Mouse (Mus musculus): ENCODE results near the gene Zfp366.

The Zfp366 gene

DNA sequence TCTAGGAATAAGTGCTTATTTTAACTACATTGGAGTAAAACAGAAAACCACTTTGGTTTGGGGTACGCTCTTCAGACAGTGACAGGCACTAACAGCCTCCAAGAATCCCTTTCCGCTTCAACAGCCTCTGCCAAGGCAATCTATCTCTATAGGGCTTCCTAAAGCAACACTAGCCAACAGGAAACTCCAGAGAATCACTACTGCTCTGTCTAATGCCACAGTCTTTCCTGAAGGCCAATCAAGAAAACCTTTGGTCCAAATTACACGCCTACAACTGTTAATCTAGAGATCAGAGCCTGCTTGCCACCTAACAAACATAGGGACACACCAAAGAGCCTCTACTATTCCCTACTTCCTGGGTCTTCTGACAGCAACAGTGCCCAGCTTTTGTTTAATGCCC is 42.2 kb downstream of the Zfp366 start:
- DNase-seq (ENCODE audit: low read depth, low spot score): no peak

DNA sequence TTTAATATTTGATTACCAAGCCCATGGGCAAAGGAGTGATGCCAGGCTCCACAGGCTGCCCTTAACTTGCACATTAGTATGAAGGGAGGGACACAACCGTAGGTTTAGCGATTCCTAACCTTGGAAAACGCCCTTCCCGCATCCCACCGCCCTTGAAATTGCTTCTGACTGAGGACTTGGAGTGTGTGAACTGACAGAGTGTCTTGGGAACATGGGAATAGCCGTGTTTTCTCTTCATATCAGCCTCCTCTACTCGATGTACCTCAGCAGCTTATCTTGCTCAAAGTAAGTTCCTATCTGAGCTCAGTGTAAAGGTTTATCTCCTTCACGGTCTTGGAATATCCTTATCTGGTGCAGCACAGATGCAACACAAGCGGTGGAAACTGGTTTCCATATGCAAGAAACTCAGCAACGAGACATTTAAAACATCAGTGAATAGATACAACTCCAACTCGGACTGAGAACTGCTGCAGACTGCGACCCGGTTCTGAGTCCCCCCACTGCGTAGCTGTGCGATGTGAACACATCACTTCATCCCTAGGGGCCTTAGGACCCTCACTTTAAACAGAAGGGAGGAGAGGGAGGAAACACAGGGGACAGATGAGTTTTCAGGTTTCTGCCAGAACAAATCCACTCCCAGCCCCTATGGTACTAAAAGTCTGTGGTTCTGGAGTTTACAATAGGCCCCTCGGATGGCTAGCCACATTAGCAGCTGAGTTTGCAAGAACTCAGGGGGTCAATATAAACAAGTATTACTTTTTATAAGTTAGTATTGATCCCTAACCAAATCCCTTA is 43.0 kb downstream of the Zfp366 start:
- DNase-seq (ENCODE audit: low read depth, low spot score): no peak

DNA sequence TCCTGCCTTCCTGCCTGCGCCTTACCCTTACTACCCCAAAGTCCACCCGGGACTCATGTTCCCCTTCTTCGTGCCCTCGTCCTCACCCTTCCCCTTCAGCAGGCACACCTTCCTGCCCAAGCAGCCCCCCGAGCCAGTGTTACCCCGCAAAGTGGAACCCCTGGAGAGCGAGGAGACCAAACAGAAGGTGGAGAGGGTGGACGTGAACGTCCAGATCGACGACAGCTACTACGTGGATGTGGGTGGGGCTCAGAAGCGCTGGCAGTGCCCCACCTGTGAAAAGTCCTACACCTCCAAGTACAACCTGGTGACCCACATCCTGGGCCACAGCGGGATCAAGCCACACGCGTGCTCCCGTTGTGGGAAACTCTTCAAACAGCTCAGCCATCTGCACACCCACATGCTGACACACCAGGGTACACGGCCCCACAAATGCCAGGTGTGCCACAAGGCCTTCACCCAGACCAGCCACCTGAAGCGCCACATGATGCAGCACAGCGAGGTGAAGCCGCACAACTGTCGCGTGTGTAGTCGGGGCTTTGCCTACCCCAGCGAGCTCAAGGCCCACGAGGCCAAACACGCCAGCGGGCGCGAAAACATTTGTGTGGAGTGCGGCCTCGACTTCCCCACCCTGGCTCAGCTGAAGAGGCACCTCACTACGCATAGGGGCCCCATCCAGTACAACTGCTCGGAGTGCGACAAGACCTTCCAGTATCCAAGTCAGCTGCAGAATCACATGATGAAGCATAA is 44.4 kb downstream of the Zfp366 start:
- DNase-seq (ENCODE audit: low read depth, low spot score): no peak

DNA sequence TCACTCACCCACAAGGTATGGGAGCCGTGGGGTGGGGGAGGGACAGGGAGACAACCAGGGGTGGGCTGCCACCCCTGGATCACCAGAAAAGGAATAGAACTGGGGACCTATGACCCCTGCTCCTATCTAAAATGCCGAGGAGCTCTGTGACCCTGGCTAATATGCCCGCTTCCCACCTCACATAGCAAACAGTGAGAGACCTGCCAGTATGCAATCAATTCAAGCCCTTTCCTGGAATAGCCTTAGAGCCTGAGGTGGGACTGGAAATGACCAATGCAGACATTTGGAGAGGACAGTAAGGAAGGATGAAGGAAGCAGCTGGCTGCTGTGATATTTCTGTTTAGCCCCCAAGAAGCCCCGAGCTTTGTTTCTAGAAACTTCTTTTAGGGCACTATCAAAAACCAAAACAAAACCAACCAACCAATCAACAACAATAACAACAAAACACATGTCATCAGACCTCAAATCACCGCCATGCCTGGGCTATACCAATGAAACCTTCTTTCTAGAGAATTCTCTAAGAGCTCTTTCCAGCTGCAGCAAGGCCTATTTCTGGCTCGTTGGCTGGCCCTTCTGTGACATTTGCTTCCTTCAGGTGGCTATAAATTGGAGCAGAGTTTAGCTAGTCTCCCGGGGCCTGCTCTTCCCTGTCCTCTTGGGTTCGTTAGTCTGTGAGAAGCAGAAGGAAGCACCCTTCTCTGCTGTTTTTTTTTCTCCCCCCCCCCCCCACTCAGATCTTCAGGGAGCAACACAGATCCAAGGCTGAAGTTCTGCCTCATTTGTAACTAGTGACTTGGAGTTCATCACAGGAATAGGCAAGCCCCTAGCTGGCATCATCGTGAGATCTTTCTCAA is 45.2 kb downstream of the Zfp366 start:
- DNase-seq (ENCODE audit: low read depth, low spot score): no peak

DNA sequence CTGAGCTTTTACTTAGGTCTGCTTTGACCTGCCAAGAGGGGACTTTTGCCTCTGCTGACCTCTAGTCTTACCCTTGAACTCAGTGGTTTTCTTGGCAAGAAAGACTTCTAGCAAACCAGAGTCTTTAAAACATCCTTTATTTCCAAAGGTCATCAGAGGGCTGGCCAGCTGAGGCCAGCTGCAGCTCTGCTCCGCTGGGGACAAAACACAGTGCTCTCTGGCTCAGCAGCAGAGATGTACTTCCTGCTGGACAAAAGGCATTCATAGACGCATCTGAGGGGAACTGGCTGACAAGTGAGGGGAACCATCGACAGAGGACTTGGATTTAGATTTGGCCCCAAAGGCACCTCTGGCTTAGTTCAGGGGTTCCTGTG is 45.9 kb downstream of the Zfp366 start:
- DNase-seq (ENCODE audit: low read depth, low spot score): peak; percentile 61

DNA sequence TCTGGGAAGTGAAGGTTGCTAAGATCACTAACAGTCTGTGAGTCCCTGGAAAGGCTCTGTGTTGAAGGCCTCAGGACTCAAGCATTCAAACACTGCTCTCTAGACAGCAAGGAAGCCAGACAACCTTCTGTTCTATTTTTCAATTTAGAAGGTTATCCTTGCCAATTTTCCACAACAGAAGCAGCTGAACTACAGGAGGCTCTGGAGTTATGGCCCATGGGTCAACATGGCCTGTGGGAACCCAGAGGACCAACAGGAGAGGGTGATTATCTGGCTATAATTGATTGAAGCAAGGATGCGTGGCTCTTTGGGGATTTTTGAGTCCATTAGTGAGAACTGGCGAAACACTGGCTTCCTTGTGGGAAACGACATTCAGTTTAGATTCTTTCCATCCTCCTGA is 48.7 kb downstream of the Zfp366 start:
- no peak for DNase-seq (ENCODE audit: low read depth, low spot score)

DNA sequence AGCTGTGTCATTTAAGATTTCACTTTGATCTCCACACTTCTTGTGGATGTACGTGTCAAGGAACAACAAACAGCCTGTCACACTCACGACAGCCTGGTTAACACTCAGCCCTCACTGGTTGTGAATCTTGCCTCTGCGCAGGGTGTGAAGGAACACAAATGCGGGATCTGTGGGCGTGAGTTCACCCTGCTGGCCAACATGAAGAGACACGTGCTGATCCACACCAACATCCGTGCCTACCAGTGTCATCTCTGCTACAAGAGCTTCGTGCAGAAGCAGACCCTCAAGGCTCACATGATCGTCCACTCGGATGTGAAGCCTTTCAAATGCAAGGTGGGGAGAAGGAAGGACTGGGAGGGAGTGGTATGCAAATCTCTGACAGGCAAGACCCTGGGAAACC is 49.3 kb downstream of the Zfp366 start:
- DNase-seq (ENCODE audit: low read depth, low spot score): no peak

DNA sequence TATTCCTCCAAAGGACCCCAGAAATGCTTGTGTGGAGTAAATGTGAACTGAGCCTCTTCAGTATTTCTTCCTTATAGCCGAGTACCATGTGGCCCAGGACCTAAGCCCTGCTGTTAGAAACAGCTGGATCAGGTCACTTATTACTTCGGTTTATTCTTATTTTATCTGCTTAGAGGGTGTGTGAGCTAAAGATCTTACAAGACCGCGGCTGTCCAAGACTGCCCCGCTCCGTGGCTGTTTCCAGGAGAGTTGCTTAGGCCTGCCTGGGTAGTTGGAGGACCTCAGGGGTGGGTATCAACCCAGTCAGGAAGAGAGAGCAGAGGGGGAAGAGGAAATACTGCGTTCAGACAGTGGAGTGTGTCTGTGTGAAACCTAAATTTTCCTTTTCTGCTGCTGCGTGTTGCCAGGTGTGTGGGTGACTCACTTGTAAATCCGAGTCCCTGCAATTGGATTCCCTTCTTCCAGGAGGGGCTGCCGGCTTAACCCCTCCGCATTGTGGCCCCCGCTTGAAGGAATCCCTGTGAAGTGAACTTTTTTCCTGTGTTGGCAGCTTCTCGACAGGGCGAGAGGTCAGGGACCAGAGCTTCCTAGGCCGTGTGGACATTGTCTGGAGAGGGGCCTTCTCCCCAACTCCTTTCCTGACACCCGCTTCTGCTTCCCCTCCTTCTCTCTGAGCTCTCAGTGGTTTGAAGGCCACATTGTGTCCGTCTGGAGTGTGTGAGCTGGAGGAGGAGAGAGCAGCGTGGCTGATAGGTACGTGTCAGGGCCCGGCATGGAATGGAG is 51.0 kb downstream of the Zfp366 start:
- DNase-seq (ENCODE audit: low read depth, low spot score): peak; percentile 35

DNA sequence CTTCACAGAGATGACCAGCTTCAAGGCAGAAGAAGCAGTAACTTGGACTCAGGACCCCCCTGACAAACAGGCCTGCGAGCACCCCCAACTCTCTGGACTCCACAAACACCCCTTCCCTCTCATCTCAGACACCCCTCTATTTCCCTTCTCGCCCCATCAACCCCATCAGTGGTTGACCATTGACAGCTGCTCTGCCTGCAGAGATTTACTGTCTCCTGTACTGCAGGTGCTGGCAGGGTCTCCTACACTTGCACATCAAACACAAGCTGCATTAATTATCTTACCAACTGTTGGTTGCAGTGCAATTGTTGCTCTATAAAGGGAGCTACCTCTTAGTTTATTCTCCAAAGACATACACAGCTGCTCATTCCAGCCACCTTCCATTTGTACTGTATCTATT is 51.6 kb downstream of the Zfp366 start:
- DNase-seq (ENCODE audit: low read depth, low spot score): no peak

DNA sequence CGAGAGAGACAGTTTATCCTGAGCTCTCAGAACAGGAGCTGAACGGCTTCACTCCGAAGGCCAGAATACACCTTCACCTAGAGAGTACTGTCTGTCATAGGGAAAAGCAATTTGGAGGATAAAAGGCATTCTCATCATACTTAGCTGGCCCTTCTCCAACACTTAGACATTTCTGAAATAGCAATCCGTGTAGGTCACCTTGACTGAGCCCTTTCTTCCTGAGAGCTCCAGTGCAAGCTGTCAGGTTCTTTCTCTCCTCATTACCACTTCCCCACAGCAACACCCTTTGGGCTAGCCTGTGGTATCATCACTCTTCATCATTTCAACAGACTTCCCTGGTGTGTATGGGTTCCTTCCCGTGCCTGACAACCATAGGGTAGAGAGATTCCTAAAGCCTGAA is 52.5 kb downstream of the Zfp366 start:
- DNase-seq (ENCODE audit: low read depth, low spot score): no peak

DNA sequence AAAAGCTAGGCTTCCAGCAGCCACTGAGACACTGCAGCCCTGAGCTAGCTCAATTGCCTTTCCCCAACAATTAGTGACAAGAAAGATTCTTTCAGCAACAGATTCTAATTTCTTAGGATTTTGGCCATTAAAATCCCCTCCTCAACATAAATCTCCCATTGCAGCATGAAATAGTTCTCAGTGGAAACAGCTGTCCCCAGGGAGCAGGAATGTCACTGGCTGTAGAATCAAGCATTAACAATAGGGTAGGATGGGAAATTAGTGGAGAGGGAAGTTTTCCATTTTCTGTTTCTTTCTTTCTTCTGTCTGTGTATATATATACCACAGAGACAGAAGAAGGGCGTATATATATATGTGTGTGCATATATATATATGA is 53.2 kb downstream of the Zfp366 start:
- DNase-seq (ENCODE audit: low read depth, low spot score): no peak

DNA sequence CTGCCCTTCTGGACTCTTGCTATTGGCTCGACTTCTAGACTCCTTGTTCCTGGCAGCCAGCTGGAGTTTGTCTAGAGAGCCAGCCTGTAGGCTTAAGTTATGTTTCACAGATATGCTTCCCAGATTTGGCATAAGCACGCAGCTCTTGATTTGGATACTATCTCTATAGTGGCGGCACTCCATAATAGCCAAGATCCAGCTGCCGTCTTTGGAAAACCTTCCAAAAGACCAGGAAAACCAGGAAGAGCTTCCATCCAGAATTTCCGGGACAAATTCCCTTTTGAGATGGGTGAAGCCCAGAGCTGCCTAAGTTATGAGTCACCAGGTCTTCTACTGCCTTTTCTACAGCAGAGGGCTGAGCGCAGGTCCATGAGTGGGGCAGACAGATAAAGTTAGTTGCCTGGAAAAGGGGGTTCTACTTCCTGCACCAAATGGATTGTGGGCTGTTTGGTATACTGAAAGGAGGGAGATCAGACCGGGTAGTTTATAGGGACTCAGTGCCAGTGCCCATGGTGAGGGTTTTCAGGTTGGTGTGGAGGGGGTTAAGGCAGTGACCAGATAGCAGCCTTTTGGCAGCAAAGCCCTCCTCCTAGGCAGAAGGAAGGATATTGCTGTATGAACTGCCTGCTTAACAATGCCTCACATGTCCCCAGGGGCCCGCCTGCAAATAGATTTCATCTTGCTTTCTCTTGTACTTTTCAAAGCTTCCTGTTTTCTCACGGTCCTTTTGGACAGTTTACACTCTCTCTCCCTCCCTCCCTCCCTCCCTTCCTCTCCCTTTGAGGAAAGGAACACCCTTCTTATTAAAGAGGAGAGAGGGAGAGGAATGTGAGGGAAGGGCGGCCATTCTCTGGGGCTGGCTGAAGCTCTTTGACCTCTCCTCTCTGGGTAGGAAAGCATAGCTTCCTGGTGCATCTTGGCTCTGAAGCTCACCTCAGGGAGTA is 53.9 kb downstream of the Zfp366 start:
- peak; percentile 62 for DNase-seq (ENCODE audit: low read depth, low spot score)

DNA sequence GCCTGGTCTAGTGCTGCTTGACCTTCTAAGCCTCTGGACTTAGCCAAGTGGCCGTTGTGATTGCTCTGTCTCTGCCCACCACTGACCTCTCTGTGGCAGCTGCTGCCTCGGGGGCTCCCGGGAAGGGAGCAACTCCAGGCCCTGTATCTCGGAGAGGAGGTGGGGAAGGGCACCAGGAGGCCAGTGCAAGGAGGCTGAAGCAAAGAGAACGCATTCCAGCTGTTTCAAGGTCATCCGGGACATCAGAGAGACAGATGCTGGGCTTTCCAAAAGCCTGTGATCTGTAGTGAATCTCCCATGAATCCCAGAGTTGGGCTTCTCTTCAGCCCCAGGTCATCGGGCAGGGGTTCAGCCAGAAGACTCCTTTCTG is 54.5 kb downstream of the Zfp366 start:
- DNase-seq (ENCODE audit: low read depth, low spot score): no peak

DNA sequence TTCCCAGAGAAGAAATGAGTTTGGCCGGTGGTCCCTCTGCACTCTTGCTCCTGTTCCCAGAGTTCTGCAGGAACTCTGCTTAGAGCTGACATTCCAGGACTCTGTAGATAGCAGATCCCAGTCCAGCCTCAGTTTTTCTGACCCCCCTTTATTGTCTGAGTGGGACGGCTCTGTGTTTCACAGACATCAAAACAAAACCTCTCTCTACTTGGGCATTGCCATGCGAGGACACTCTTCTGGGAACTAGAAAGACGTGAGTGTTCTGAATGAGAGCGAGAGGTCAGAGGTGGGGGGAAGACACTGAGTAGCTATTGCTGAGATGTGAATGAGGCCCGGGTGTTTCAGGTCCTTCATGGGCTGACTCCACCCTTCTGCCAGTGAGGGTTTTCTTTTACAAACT is 55.1 kb downstream of the Zfp366 start:
- no peak for DNase-seq (ENCODE audit: low read depth, low spot score)

DNA sequence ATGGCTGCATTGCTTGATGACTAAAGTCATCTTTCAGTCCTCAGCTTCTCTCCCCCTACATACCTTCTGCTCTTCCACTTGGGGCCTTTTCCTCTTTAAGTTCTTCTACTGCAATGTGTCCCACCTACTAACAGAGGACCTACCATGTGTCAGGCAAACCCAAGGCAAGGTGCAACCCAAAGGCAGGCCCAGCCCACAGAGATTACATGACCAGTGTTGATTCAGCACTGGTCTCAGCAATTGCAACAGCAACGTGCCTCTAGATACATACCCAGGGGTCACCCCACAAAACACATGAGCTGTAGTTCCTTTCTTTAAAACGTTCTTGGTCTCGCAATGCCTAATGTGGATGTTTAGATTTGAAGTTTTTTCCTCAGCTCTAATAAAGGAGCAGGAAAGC is 57.4 kb downstream of the Zfp366 start:
- no peak for DNase-seq (ENCODE audit: low read depth, low spot score)

DNA sequence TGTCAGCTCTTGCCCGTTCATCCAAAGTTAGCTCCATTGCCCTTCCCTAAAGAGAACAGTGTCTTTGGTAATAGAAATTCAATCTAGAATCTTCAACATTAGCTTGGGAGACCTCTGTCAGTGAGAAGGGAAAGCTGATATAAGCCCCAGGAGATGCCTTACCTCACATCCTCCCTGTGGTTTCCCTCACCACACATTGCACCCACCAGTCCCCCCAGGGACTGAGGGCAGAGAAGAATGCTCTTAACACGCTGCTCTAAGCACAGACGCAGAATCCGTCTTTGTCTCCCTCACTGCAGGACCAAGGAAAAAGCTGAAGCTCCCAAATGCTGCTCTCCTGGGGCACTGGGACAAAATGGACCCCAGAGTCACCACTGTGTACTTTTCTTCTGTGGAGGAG is 58.3 kb downstream of the Zfp366 start:
- no peak for DNase-seq (ENCODE audit: low read depth, low spot score)

DNA sequence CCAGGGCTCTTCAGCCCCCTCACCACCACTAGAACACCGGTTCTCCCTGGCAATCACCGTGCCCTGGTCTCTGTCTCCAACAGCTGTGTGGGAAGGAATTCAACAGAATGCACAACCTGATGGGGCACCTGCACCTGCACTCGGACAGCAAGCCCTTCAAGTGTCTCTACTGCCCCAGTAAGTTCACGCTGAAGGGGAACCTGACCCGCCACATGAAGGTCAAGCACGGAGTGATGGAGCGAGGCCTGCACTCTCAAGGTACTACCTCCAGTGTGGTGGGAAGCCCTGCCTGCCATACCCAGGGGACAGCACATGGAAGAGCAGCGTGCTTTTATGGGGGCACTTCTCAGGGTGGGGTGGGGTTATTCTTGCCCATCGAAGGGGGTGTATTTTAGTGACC is 59.2 kb downstream of the Zfp366 start:
- no peak for DNase-seq (ENCODE audit: low read depth, low spot score)

DNA sequence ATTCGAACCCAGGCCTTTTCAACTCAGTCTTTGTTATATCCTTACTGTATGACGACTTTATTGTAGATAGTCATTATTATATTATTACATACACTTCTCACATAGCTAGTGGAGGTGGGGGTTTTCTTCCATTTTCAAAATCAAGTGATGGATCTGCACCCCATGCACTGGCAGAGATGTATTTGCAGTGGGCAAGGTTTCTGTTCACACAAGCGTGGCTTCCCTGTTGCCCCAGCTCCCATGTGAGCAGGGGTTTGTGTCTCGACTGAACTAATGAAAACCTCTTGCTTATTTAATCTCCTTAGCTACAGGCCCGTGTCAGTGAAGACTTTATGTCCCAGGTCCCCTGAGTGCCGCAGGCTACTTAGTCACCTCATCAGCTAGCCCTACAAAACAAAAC is 59.8 kb downstream of the Zfp366 start:
- no peak for DNase-seq (ENCODE audit: low read depth, low spot score)

DNA sequence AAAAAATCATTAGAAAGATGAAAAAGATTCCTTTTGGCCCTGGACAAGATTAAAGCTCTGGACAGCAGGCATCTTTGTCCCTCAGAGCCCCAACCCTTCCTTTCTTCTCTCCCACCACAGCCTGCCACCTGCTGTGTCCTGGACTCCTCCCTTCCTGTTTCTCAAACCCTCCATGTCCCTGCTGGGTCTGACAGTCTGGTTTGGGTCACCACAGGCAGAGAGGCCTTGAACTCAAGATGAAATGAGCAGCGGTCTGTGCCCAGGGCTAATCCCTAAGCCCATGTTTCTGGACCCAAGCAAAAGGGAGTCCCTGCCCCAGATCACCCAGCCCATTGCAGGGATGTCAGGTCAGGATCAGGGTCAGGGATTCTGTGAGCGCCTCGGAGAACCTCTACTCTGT is 60.3 kb downstream of the Zfp366 start:
- DNase-seq (ENCODE audit: low read depth, low spot score): no peak

DNA sequence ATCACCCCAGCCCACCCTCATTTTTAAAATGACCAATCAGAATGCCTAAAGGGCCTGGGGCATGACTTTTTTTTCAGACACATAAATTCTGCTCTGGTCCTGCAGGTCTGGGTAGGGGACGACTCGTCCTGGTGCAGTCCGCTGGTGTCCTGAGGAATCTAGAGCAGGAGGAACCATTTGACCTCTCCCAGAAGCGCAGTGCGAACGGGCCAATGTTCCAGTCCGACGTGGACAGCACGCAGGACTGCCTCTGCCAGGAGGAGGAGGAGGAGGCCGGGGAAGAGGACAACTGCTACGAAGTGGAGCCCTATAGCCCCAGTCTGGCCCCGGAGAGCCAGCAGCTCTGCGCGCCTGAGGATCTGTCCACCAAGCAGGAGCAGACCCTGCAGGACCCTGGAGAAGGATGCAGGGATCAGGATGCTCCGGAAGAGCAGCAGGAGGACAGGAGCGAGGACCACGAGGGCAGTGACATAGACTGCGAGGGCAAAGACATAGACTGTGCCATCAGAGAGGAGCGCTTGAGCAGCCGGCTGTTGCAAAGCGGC is 61.4 kb downstream of the Zfp366 start:
- no peak for DNase-seq (ENCODE audit: low read depth, low spot score)
